ENCODE assay signal across 8 mouse cellular contexts in genomic region chr1:168431711-168432231, GRCm38 (mm10). TPM values are rescaled to one million over a fixed set of nuclear protein-coding genes. Genes with fewer than 3 reads are reported as not detected.
A peak's percentile ranks its signal among the peaks of the same experiment; 100 is the strongest.
DNase-seq lines count a peak whose midpoint lies in the region; ATAC-seq and TF ChIP-seq lines count a peak whose summit lies in the region.

No protein-coding gene starts in this region.

- H3K4me2 ChIP-seq in kidney, embryonic 16.5 days (replicated peaks; ENCODE audit: low read depth, low read length) = peak overlapping the region; percentile 66
- peak overlapping the region; percentile 69 for H3K4me2 ChIP-seq in midbrain, postnatal 0 days (ENCODE audit: low read depth, low read length, poor library complexity, severe bottlenecking)

- no peak for TF ChIP-seq CTCF in midbrain, postnatal 0 days (IDR thresholded peaks at IDR 0.05)

- H3K9ac ChIP-seq in kidney, embryonic 16.5 days (replicated peaks; ENCODE audit: low read length) = peak overlapping the region; percentile 99
- peak overlapping the region; percentile 97 for H3K9ac ChIP-seq in midbrain, postnatal 0 days (replicated peaks; ENCODE audit: low read length, poor library complexity, severe bottlenecking)

- peak; percentile 6 for DNase-seq in spleen, adult 12 weeks (ENCODE audit: low spot score)
- no peak for DNase-seq in spleen, postnatal 14 days (ENCODE audit: low spot score in 2 of 2)
- DNase-seq in frontal cortex, adult 2 months (ENCODE audit: extremely low spot score in 1 of 2, low spot score in 1 of 2) = peak; percentile 58 to 79
- no peak for DNase-seq in midbrain, postnatal 0 days (ENCODE audit: low spot score)

- ATAC-seq in erythroblast, adult 5-6 weeks (replicated peaks; ENCODE audit: low FRiP score, poor library complexity, severe bottlenecking) = no peak
- peak; percentile 96 for ATAC-seq in kidney, embryonic 16.5 days (ENCODE audit: low FRiP score, low TSS enrichment)
- ATAC-seq in midbrain, postnatal 0 days (ENCODE audit: low FRiP score) = peak; percentile 90
- ATAC-seq in inflammation-experienced regulatory T-cells, adult 6 months = no peak

- H3K4me1 ChIP-seq in erythroblast, embryonic 14.5 days (ENCODE audit: control insufficient read depth) = peaks cover 15% of the 10 kb centered on the region
- H3K4me1 ChIP-seq in kidney, embryonic 16.5 days (ENCODE audit: insufficient read depth, low read length) = peaks cover 15% of the 10 kb centered on the region
- H3K4me1 ChIP-seq in midbrain, postnatal 0 days (ENCODE audit: insufficient read depth, low read length) = no peaks in the 10 kb centered on the region

- H3K36me3 ChIP-seq in erythroblast, embryonic 14.5 days (ENCODE audit: control insufficient read depth) = no peaks in the 10 kb centered on the region
- H3K36me3 ChIP-seq in kidney, embryonic 16.5 days (ENCODE audit: insufficient read depth, low read length) = no peaks in the 10 kb centered on the region
- H3K36me3 ChIP-seq in midbrain, postnatal 0 days (ENCODE audit: insufficient read depth, low read length) = no peaks in the 10 kb centered on the region

- H3K4me3 ChIP-seq in erythroblast, embryonic 14.5 days (replicated peaks) = peak overlapping the region; percentile 60
- peak overlapping the region; percentile 99 for H3K4me3 ChIP-seq in kidney, embryonic 16.5 days (ENCODE audit: low read length)
- peak overlapping the region; percentile 71 for H3K4me3 ChIP-seq in midbrain, postnatal 0 days (ENCODE audit: low read depth, low read length)

- peak overlapping the region; percentile 100 for H3K27ac ChIP-seq in kidney, embryonic 16.5 days (ENCODE audit: low read length)
- peak overlapping the region; percentile 98 for H3K27ac ChIP-seq in midbrain, postnatal 0 days (ENCODE audit: low read depth, low read length)

- no peaks in the 10 kb centered on the region for H3K9me3 ChIP-seq in erythroblast, embryonic 14.5 days (ENCODE audit: control insufficient read depth, low read length)
- H3K9me3 ChIP-seq in kidney, embryonic 16.5 days (ENCODE audit: low read length) = no peaks in the 10 kb centered on the region
- H3K9me3 ChIP-seq in midbrain, postnatal 0 days (ENCODE audit: low read length) = no peaks in the 10 kb centered on the region

- WGBS in kidney, embryonic 16.5 days = 0% methylated on average over 13 of the region's 14 CpGs
- WGBS in midbrain, postnatal 0 days = 0% methylated on average over 13 of the region's 14 CpGs

- peaks cover 25% of the 10 kb centered on the region for H3K27me3 ChIP-seq in erythroblast, embryonic 14.5 days (ENCODE audit: control insufficient read depth)
- no peaks in the 10 kb centered on the region for H3K27me3 ChIP-seq in kidney, embryonic 16.5 days (ENCODE audit: insufficient read depth, low read length)
- H3K27me3 ChIP-seq in midbrain, postnatal 0 days (ENCODE audit: insufficient read depth, low read length) = no peaks in the 10 kb centered on the region

RNA-seq across cellular contexts. Expression of gene Pbx1, which starts 0.3 kb away (rescaled TPM):
- polyA plus RNA-seq in erythroblast, embryonic 14.5 days (2012) = 0.06 and 0.08 TPM in 2 replicates
- 5.6 and 6.1 TPM in 2 replicates for total RNA-seq in erythroblast, adult 5-6 weeks (2015; ENCODE audit: low replicate concordance)
- total RNA-seq in erythroblast, adult 5-6 weeks (2017; ENCODE audit: low replicate concordance) = 3.2 and 5.2 TPM in 2 replicates
- polyA plus RNA-seq in frontal cortex, adult 2 months (2012; rRNA removed) = 125 and 130 TPM in 2 replicates
- polyA plus RNA-seq in kidney, embryonic 16.5 days (2015; fragmentation: Nextera tagmentation; extraction: Ambion mirVana) = 67.3 and 75.5 TPM in 2 replicates
- total RNA-seq in midbrain, postnatal 0 days (2014; rRNA removed) = 83.4 and 104 TPM in 2 replicates
- 50.6 and 57.6 TPM in 2 replicates for polyA plus RNA-seq in midbrain, postnatal 0 days (2015; fragmentation: Nextera tagmentation; extraction: Ambion mirVana)
- polyA plus RNA-seq in inflammation-experienced regulatory T-cells, adult 6 months (2017; shearing (Covaris generic)) = under 1 TPM in 2 of 3 experiments, not detected in 1; 0.05 to 0.43 TPM

Comparison
In these comparisons a context has a peak if more than half of its experiments do, and no peak if none do; other contexts are left out.
1. DNase-seq: peak in spleen, adult 12 weeks (single experiment) and frontal cortex, adult 2 months (2 of 2); none in spleen, postnatal 14 days (0 of 2) and midbrain, postnatal 0 days (single experiment).
2. ATAC-seq: peak in kidney, embryonic 16.5 days (single experiment) and midbrain, postnatal 0 days (single experiment); none in erythroblast, adult 5-6 weeks (single experiment) and inflammation-experienced regulatory T-cells, adult 6 months (single experiment).
3. RNA of gene Pbx1, which starts 0.3 kb away (polyA plus RNA-seq): 125 to 130 TPM in frontal cortex, adult 2 months, 67.3 to 75.5 TPM in kidney, embryonic 16.5 days and 50.6 to 57.6 TPM in midbrain, postnatal 0 days; 0.06 to 0.08 TPM in erythroblast, embryonic 14.5 days and 0.05 to 0.43 TPM in inflammation-experienced regulatory T-cells, adult 6 months; every median in the first group is over 10 times any median in the second.
4. Peak in every context shown above with its lines, with median percentiles within 50 percentile points of each other: H3K4me3 ChIP-seq.